Mouse (Mus musculus) layer of hippocampus, postnatal 25 days (tissue): ENCODE data around the gene Gpr31b. TPM values are rescaled to one million over a fixed set of nuclear protein-coding genes. Genes with fewer than 3 reads are reported as not detected.

Experiments
- total RNA-seq, 2 experiments: library from RNA; stranded (reverse); gene quantifications; 2 replicates each; pipeline ENCODE4 v1.2.3; 2021

Gpr31b gene
- total RNA-seq, 2 experiments from 2014 or later, result not detected

Other genes with a start within 250 kb of the Gpr31b start
- 10 to 100 TPM; 49.6 to 62.9 TPM for gene Mas1, start 184.2 kb downstream of the Gpr31b start, total RNA-seq
- gene Mrgprh, start 176.3 kb downstream of the Gpr31b start, total RNA-seq, result under 1 TPM in 1 of 2 experiments, not detected in 1; 0.12 TPM
- 1 to 10 TPM; 2.3 to 2.5 TPM for gene Pnldc1, start 142.1 kb downstream of the Gpr31b start, total RNA-seq
- gene Tcp1, start 136.6 kb downstream of the Gpr31b start, total RNA-seq, result 100 to 1,000 TPM; 188 to 223 TPM
- 10 to 100 TPM; 58.6 to 66.1 TPM for gene Mrpl18, start 136.0 kb downstream of the Gpr31b start, total RNA-seq
- 1 to 10 TPM; 4.8 to 5.2 TPM for gene Acat3, start 111.7 kb downstream of the Gpr31b start, total RNA-seq
- gene Acat2, start 91.5 kb downstream of the Gpr31b start, total RNA-seq, result 10 to 100 TPM; 53.6 to 56.1 TPM
- gene Wtap, start 58.1 kb downstream of the Gpr31b start, total RNA-seq, result 10 to 100 TPM; 51.6 to 56.7 TPM
- 100 to 1,000 TPM; 243 to 274 TPM for gene Sod2, start 45.5 kb downstream of the Gpr31b start, total RNA-seq
- under 1 TPM; 0.20 to 0.82 TPM for gene Tcp10b, start 8.8 kb upstream of the Gpr31b start, total RNA-seq
- not detected for gene Unc93a, start 79.5 kb upstream of the Gpr31b start, total RNA-seq
- not detected for gene Smok2a, start 168.9 kb upstream of the Gpr31b start, total RNA-seq
- gene Smok2b, start 178.0 kb upstream of the Gpr31b start, total RNA-seq, result not detected